ENCODE assay signal across 10 mouse cellular contexts in the genomic region with DNA sequence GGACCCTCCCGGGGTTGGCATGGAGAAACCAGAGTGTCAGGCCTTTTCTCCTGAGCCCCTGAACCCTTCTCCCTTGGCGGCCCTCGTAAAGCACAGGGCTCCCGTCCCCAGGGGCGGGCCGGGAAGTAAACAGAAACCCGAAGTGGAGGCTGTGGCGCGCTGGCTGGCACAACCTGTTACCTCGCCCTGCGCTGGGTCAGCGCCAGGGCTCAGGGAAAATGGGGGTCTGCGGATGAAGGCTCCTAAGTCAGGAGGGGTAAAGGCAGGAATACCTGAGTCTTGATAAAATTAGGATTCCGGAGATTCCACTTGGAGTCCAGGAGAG. TPM values are rescaled to one million over a fixed set of nuclear protein-coding genes. Genes with fewer than 3 reads are reported as not detected.
DNase-seq lines count a peak whose midpoint lies in the region; ATAC-seq and TF ChIP-seq lines count a peak whose summit lies in the region.
"Had no signal": no experiment of that assay in that cellular context is flagged by ENCODE, and none has a peak within 500 bp of the region (broad histone marks: within the 10 kb centered on the region; RNA-seq: fewer than 3 reads in every experiment).

No protein-coding gene starts in this region.

- intact Hi-C loops in left cerebral cortex, adult 2 months (cut with DNase I) = loop anchor here (2.0 kb wide), 1 partner anchor 46 kb away; no protein-coding TSS in a partner anchor

- peaks cover 32% of the 10 kb centered on the region for H3K27me3 ChIP-seq in heart, embryonic 16.5 days (ENCODE audit: control insufficient read depth, insufficient read depth, low read length)
- no peaks in the 10 kb centered on the region for H3K27me3 ChIP-seq in ES-Bruce4 (ENCODE audit: control insufficient read depth, insufficient read depth, low read length, poor library complexity, severe bottlenecking)
- H3K27me3 ChIP-seq in embryonic facial prominence, embryonic 15.5 days = peaks cover 36% of the 10 kb centered on the region
- peaks cover 22% of the 10 kb centered on the region for H3K27me3 ChIP-seq in lung, embryonic 14.5 days (ENCODE audit: insufficient read depth, low read length)

- peak overlapping the region; percentile 38; the same call in 1 of the 2 replicates for H3K9ac ChIP-seq in heart, embryonic 16.5 days (ENCODE audit: low read length)
- H3K9ac ChIP-seq in ES-Bruce4 (ENCODE audit: low read depth, poor library complexity, severe bottlenecking) = peak overlapping the region; percentile 11; the same call in 1 of the 2 replicates
- H3K9ac ChIP-seq in embryonic facial prominence, embryonic 15.5 days = no peak overlapping the region
- H3K9ac ChIP-seq in lung, embryonic 14.5 days = no peak overlapping the region

- H3K9me3 ChIP-seq in heart, embryonic 16.5 days (replicated peaks; ENCODE audit: control insufficient read depth, low read length) = no peaks in the 10 kb centered on the region
- H3K9me3 ChIP-seq in ES-Bruce4 (replicated peaks; ENCODE audit: control insufficient read depth, insufficient read depth, low read length, poor library complexity, severe bottlenecking) = no peaks in the 10 kb centered on the region
- no peaks in the 10 kb centered on the region for H3K9me3 ChIP-seq in embryonic facial prominence, embryonic 15.5 days (replicated peaks)
- no peaks in the 10 kb centered on the region for H3K9me3 ChIP-seq in lung, embryonic 14.5 days (ENCODE audit: low read depth, low read length)
- H3K9me3 ChIP-seq: G1E had no signal

- peak overlapping the region; percentile 19 for H3K4me3 ChIP-seq in heart, embryonic 16.5 days (ENCODE audit: low read length)
- H3K4me3 ChIP-seq in ES-Bruce4 (ENCODE audit: low read depth, low read length) = peak overlapping the region; percentile 69
- peak overlapping the region; percentile 32 for H3K4me3 ChIP-seq in embryonic facial prominence, embryonic 15.5 days (replicated peaks)
- peak overlapping the region; percentile 29 for H3K4me3 ChIP-seq in lung, embryonic 14.5 days (ENCODE audit: low read depth, low read length)
- no peak overlapping the region for H3K4me3 ChIP-seq in left cerebral cortex, adult 2 months

- peaks cover 2% of the 10 kb centered on the region; the same call in 1 of the 2 replicates for H3K4me1 ChIP-seq in heart, embryonic 16.5 days (ENCODE audit: control insufficient read depth, insufficient read depth, low read length)
- H3K4me1 ChIP-seq in ES-Bruce4 (ENCODE audit: control insufficient read depth, insufficient read depth, low read length) = no peaks in the 10 kb centered on the region
- H3K4me1 ChIP-seq in embryonic facial prominence, embryonic 15.5 days = peaks cover 19% of the 10 kb centered on the region
- H3K4me1 ChIP-seq in lung, embryonic 14.5 days (ENCODE audit: insufficient read depth) = no peaks in the 10 kb centered on the region

- TF ChIP-seq EP300 in ES-Bruce4 (IDR thresholded peaks at IDR 0.05; ENCODE audit: insufficient read depth, low read depth, low read length) = no peak

- no peak for ATAC-seq in heart, embryonic 16.5 days (replicated peaks; ENCODE audit: extremely low read depth, insufficient read depth, low FRiP score)
- no peak for ATAC-seq in embryonic facial prominence, embryonic 15.5 days (ENCODE audit: insufficient number of reproducible peaks, low FRiP score, low TSS enrichment, low read depth)
- peak; percentile 52; the same call in 1 of the 2 replicates for ATAC-seq in lung, embryonic 14.5 days (ENCODE audit: insufficient read depth)
- ATAC-seq in monocyte, adult 5-6 weeks (replicated peaks; ENCODE audit: insufficient number of reproducible peaks, low FRiP score, low TSS enrichment, poor library complexity, severe bottlenecking) = no peak

- H3K27ac ChIP-seq in heart, embryonic 16.5 days (ENCODE audit: low read length) = no peak overlapping the region
- H3K27ac ChIP-seq in ES-Bruce4 (ENCODE audit: insufficient read depth, low read length) = no peak overlapping the region
- peak overlapping the region; percentile 25; the same call in 1 of the 2 replicates for H3K27ac ChIP-seq in embryonic facial prominence, embryonic 15.5 days (replicated peaks)
- H3K27ac ChIP-seq in lung, embryonic 14.5 days (ENCODE audit: low read depth) = no peak overlapping the region; the same call in 1 of the 2 replicates
- no peak overlapping the region for H3K27ac ChIP-seq in left cerebral cortex, adult 2 months

- TF ChIP-seq POLR2A in ES-Bruce4 (IDR thresholded peaks at IDR 0.05; ENCODE audit: insufficient read depth, low read length) = no peak

- no peak for TF ChIP-seq CTCF in ES-Bruce4 (IDR thresholded peaks at IDR 0.05; ENCODE audit: low read depth, low read length)
- TF ChIP-seq CTCF in lung, embryonic 14.5 days (IDR thresholded peaks at IDR 0.05; ENCODE audit: low read depth) = no peak
- TF ChIP-seq CTCF in left cerebral cortex, adult 2 months (IDR thresholded peaks at IDR 0.05) = no peak

- WGBS in heart, embryonic 16.5 days = 5% methylated on average over 14 of the region's 14 CpGs
- WGBS in embryonic facial prominence, embryonic 15.5 days = 2% methylated on average over 14 of the region's 14 CpGs
- 4% methylated on average over 14 of the region's 14 CpGs for WGBS in lung, embryonic 14.5 days

- H3K36me3 ChIP-seq in heart, embryonic 16.5 days (ENCODE audit: control insufficient read depth, insufficient read depth) = no peaks in the 10 kb centered on the region
- no peaks in the 10 kb centered on the region for H3K36me3 ChIP-seq in ES-Bruce4 (ENCODE audit: control insufficient read depth, insufficient read depth, low read length, poor library complexity, severe bottlenecking)
- no peaks in the 10 kb centered on the region for H3K36me3 ChIP-seq in embryonic facial prominence, embryonic 15.5 days
- H3K36me3 ChIP-seq in lung, embryonic 14.5 days (ENCODE audit: insufficient read depth) = no peaks in the 10 kb centered on the region

- no peak for DNase-seq in heart, adult 8-10 months (ENCODE audit: low spot score)
- DNase-seq in lung, embryonic 14.5 days = no peak
- DNase-seq in left cerebral cortex, adult 2 months (ENCODE audit: extremely low spot score in 1 of 2, low spot score in 2 of 2) = no peak
- DNase-seq in left cerebral cortex, adult 11 months (ENCODE audit: low spot score) = no peak

- peak overlapping the region; percentile 48 for H3K4me2 ChIP-seq in heart, embryonic 16.5 days (ENCODE audit: low read depth, low read length)
- H3K4me2 ChIP-seq in embryonic facial prominence, embryonic 15.5 days (replicated peaks) = peak overlapping the region; percentile 39
- H3K4me2 ChIP-seq in lung, embryonic 14.5 days = peak overlapping the region; percentile 49
- H3K4me2 ChIP-seq: midbrain, embryonic 11.5 days had no signal

RNA-seq across cellular contexts. Expression of a gene that starts 0.5 kb away (rescaled TPM):
- polyA plus RNA-seq in heart, embryonic 16.5 days (2015; fragmentation: Nextera tagmentation; extraction: Ambion mirVana) = 0.45 and 0.67 TPM in 2 replicates
- total RNA-seq in heart, adult 8-10 months (2022) = not detected
- polyA plus RNA-seq in ES-Bruce4 (2011; ENCODE audit: insufficient read depth, insufficient read length, low read depth, missing spikeins) = 2.9 and 3.2 TPM in 2 replicates
- 15.8 and 17.0 TPM in 2 replicates for polyA plus RNA-seq in embryonic facial prominence, embryonic 15.5 days (2015; fragmentation: Nextera tagmentation; extraction: Ambion mirVana)
- 1.3 and 1.9 TPM in 2 replicates for polyA plus RNA-seq in lung, embryonic 14.5 days (2014; fragmentation: Nextera tagmentation; extraction: Ambion mirVana)
- not detected for total RNA-seq in left cerebral cortex, adult 2 months (2021)
- 1.4 TPM in 1 of 3 replicates, not detected in the others for total RNA-seq in monocyte, adult 5-6 weeks (2017)
- total RNA-seq: G1E had no signal
- polyA plus RNA-seq: G1E had no signal

RNA-seq across cellular contexts. Expression of a gene that starts 12.6 kb away (rescaled TPM):
- polyA plus RNA-seq in heart, embryonic 16.5 days (2015; fragmentation: Nextera tagmentation; extraction: Ambion mirVana) = 214 and 247 TPM in 2 replicates
- total RNA-seq in heart, adult 8-10 months (2022) = 100 to 1,000 TPM; 200 to 231 (median 211) TPM
- polyA plus RNA-seq in ES-Bruce4 (2011; ENCODE audit: insufficient read depth, insufficient read length, low read depth, missing spikeins) = 145 and 149 TPM in 2 replicates
- polyA plus RNA-seq in embryonic facial prominence, embryonic 15.5 days (2015; fragmentation: Nextera tagmentation; extraction: Ambion mirVana) = 95.7 and 102 TPM in 2 replicates
- 63.8 and 71.1 TPM in 2 replicates for polyA plus RNA-seq in lung, embryonic 14.5 days (2014; fragmentation: Nextera tagmentation; extraction: Ambion mirVana)
- 100 to 1,000 TPM; 127 to 129 TPM for total RNA-seq in left cerebral cortex, adult 2 months (2021)
- total RNA-seq in monocyte, adult 5-6 weeks (2017) = 36.7 to 49.3 TPM (median 38.3 TPM) in 3 replicates

RNA-seq across cellular contexts. Expression of a gene that starts 12.8 kb away (rescaled TPM):
- 38.7 and 39.1 TPM in 2 replicates for polyA plus RNA-seq in heart, embryonic 16.5 days (2015; fragmentation: Nextera tagmentation; extraction: Ambion mirVana)
- 10 to 100 TPM in 3 of 4 experiments, 1 to 10 TPM in 1; 8.8 to 11.6 (median 11.0) TPM for total RNA-seq in heart, adult 8-10 months (2022)
- polyA plus RNA-seq in ES-Bruce4 (2011; ENCODE audit: insufficient read depth, insufficient read length, low read depth, missing spikeins) = 57.3 and 63.1 TPM in 2 replicates
- 42.2 and 42.9 TPM in 2 replicates for polyA plus RNA-seq in embryonic facial prominence, embryonic 15.5 days (2015; fragmentation: Nextera tagmentation; extraction: Ambion mirVana)
- 47.4 and 49.6 TPM in 2 replicates for polyA plus RNA-seq in lung, embryonic 14.5 days (2014; fragmentation: Nextera tagmentation; extraction: Ambion mirVana)
- total RNA-seq in left cerebral cortex, adult 2 months (2021) = 1 to 10 TPM; 5.5 to 7.2 TPM
- total RNA-seq in monocyte, adult 5-6 weeks (2017) = 20.3 to 21.9 TPM (median 21.2 TPM) in 3 replicates

RNA-seq across cellular contexts. Expression of a gene that starts 15.8 kb away (rescaled TPM):
- polyA plus RNA-seq in heart, embryonic 16.5 days (2015; fragmentation: Nextera tagmentation; extraction: Ambion mirVana) = 0.24 and 0.25 TPM in 2 replicates
- under 1 TPM in 1 of 4 experiments, not detected in 3; 0.06 TPM for total RNA-seq in heart, adult 8-10 months (2022)
- 10.9 and 12.6 TPM in 2 replicates for polyA plus RNA-seq in ES-Bruce4 (2011; ENCODE audit: insufficient read depth, insufficient read length, low read depth, missing spikeins)
- 0.76 and 0.81 TPM in 2 replicates for polyA plus RNA-seq in embryonic facial prominence, embryonic 15.5 days (2015; fragmentation: Nextera tagmentation; extraction: Ambion mirVana)
- 0.31 and 0.86 TPM in 2 replicates for polyA plus RNA-seq in lung, embryonic 14.5 days (2014; fragmentation: Nextera tagmentation; extraction: Ambion mirVana)
- under 1 TPM; 0.07 to 0.12 TPM for total RNA-seq in left cerebral cortex, adult 2 months (2021)
- 0.29 to 4.9 TPM (median 3.0 TPM) in 3 replicates for total RNA-seq in monocyte, adult 5-6 weeks (2017)
- polyA plus RNA-seq: G1E had no signal

RNA-seq across cellular contexts. Expression of a gene that starts 16.4 kb away (rescaled TPM):
- 100 and 122 TPM in 2 replicates for polyA plus RNA-seq in heart, embryonic 16.5 days (2015; fragmentation: Nextera tagmentation; extraction: Ambion mirVana)
- total RNA-seq in heart, adult 8-10 months (2022) = 100 to 1,000 TPM in 2 of 4 experiments, 10 to 100 TPM in 2; 55.7 to 113 (median 85.0) TPM
- 51.7 and 61.7 TPM in 2 replicates for polyA plus RNA-seq in ES-Bruce4 (2011; ENCODE audit: insufficient read depth, insufficient read length, low read depth, missing spikeins)
- 29.5 and 33.2 TPM in 2 replicates for polyA plus RNA-seq in embryonic facial prominence, embryonic 15.5 days (2015; fragmentation: Nextera tagmentation; extraction: Ambion mirVana)
- 21.6 and 24.0 TPM in 2 replicates for polyA plus RNA-seq in lung, embryonic 14.5 days (2014; fragmentation: Nextera tagmentation; extraction: Ambion mirVana)
- 10 to 100 TPM; 10.3 to 14.3 TPM for total RNA-seq in left cerebral cortex, adult 2 months (2021)
- 29.6 to 37.5 TPM (median 33.9 TPM) in 3 replicates for total RNA-seq in monocyte, adult 5-6 weeks (2017)

Comparison
In these comparisons a context has a peak if more than half of its experiments do, and no peak if none do; other contexts are left out.
1. H3K9ac ChIP-seq: peak in heart, embryonic 16.5 days (single experiment) and ES-Bruce4 (single experiment); none in embryonic facial prominence, embryonic 15.5 days (single experiment) and lung, embryonic 14.5 days (single experiment).
2. Peak in every context shown above with its lines, with median percentiles within 50 percentile points of each other: H3K4me2 ChIP-seq.